Mouse (Mus musculus): ENCODE data around the gene Ap5z1.
A peak's percentile ranks its signal among the peaks of the same experiment; 100 is the strongest.

Gene Ap5z1

DNA sequence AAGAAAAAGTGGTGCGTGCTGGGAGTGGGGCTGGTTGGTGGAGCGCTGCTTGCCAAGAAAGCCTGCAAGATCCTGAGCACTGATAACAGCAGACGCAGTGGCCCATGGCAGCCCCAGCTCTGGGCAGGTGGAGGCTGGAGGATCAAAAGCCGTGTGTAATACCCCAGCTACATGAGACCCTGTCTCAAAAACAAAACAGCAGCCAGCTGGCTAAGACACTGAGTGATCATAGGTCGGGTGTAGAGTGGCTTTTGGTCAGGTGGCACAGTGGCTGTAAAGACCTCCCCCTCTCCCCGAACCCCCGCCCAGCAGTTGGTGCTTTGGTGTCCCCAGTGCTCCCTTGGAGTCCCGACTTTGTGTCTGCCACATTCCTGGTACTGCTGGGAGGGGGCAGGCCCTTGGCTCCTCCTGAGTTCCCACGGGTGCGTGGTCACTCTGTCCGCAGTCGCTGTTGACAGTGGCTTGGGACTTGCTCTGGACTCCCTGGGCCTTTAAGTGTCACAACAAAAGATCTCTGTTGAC is 23.8 kb upstream of the Ap5z1 start:
- no peak for DNase-seq (ENCODE audit: low spot score in 2 of 2)

- peak; percentile 60 to 65 for DNase-seq (ENCODE audit: low spot score in 2 of 2)
Observed at GRCm38 (mm10) chr5:142440451-142441147, 23.1 kb upstream of the Ap5z1 start.

- no peak for DNase-seq (ENCODE audit: low spot score in 2 of 2)
Observed at GRCm38 (mm10) chr5:142441332-142442044, 22.3 kb upstream of the Ap5z1 start.

- DNase-seq (ENCODE audit: low spot score in 2 of 2): no peak
Observed at GRCm38 (mm10) chr5:142442045-142442440, 21.7 kb upstream of the Ap5z1 start.

DNA sequence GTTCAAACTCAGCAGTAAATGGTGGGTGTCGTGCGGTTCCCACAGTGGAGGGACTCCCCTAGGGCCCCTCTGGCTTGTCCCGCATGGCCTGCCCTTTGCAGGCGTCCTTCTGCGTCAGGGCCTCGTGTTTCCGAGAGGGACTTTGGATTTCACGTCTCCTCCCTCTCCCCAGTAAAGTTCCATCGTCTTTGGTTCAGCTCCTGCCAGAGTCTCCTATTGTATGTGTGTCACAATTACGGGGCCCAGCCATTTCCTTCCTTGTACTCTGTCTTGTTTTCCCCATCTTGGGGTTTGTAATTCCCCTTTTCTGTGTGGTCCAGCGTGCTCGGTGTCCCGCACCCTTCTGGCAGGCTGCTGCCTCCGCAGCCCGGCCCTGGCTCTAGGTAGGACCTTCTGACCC is 20.2 kb upstream of the Ap5z1 start:
- DNase-seq (ENCODE audit: low spot score in 2 of 2): no peak

DNA sequence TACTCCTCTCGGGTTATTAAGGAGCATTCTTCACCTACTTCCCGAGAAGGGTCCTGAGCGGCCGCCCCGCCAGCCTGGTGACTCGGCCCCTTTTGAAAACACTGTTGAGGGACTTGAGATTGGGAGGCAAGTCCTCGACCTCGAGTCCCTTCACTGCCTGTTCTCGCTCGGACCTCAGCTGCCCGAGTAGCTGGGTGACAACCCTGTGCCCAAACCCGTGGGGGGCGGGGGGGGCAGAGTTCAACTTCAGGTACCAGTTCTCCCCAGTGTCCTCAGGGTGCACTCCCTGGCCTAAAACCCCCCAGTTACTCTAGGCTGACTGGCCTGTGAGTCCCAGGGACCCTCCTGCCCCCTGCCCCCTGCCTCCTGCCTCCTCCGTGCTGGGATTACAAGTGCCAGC is 19.8 kb upstream of the Ap5z1 start:
- no peak for DNase-seq (ENCODE audit: low spot score in 2 of 2)

DNA sequence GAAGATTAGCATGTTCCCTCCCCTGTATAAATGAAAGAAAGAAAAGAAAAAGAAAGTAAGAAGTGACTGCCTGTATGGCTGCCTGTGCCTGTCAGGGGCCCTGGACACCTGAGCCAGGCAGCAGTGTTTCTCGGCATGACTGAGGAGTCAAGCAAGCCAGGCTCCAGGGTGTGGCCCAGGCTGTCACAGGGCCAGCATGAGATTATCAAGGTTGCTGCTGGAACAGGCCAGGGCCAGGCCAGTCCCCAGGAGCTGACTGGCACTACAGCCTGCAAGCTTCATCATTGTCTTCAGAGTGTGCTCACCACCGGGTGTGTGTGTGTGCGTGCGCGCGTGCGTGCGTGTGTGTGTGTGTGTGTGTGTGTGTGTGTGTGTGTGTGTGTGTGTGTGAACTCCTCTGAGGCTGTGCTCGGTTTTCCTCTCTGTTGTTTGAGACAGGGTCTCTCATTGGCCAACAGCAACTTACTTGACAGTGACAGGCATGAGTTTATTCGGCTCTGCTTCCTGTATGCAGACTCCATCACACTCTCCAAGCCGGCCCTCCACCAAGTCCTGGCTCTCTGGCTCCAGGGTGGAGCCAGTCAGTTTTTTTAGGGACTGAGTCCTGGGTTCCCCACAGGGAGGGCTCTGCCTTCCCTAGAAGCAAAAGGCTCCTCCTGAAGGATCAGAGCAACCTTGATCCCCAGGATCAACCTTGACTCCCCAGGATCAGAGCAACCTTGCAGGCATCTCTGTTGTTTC is 18.8 kb upstream of the Ap5z1 start:
- no peak for DNase-seq (ENCODE audit: low spot score in 2 of 2)

DNA sequence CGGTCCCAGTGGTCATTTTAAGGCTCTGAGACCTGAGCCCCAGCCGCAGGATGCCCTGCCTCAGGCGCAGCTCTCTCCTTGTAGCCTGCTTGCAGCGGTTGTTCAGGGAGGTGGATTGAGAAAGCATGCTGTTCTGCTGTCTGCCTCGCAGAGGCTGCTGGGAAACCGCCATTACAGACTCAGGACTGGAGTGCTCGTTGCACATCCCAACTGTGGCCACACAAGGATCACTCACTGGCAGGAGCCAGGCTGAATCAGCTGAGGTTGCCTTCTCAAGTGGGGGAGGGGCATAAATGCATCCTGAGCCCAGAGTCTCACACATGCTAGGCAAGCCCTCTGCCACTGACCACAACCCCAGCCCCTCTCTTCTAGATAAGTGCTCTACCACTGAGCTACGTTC is 18.0 kb upstream of the Ap5z1 start:
- DNase-seq (ENCODE audit: low spot score in 2 of 2): no peak

- DNase-seq (ENCODE audit: low spot score in 2 of 2): peak; percentile 84 to 88
Observed at GRCm38 (mm10) chr5:142448076-142448475, 15.7 kb upstream of the Ap5z1 start.

DNA sequence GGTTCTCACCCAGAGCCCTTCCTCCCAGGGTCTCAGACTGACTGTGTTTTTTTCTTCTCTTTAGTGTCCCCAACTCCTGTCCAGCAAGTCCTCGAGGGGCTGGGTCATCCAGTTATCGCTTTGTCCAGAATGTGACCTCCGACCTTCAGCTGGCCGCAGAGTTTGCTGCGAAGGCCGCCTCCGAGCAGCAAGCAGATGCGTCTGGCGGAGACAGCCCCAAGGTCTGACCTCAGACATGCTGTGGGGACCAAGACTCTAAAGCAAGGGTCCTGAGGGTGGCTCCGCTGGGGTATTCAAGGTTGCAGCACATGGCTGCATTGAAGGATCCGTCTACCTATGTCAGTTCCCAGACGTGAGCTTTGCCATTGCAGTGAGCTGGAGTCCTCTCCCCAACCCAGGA is 15.1 kb upstream of the Ap5z1 start:
- DNase-seq (ENCODE audit: low spot score in 2 of 2): no peak

DNA sequence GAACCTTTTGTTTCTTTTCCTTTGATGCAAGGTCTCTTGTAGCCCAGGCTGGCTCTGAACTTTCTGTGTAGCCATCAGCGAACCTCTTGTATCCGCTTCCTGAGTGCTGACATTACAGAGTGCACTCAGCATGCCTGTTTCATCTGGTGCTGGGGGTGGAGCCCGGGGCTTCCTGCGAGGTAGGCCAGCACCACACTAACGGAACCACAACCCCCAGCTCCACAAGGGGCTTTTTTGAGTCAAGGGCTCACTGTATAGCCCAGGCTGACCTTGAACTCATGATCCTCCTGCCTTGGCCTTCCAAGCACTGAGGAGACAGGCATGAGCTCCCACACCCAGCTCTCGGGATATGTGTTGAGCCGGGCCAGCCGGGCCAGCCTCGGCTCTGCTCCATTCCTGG is 12.9 kb upstream of the Ap5z1 start:
- no peak for DNase-seq (ENCODE audit: low spot score in 2 of 2)

DNA sequence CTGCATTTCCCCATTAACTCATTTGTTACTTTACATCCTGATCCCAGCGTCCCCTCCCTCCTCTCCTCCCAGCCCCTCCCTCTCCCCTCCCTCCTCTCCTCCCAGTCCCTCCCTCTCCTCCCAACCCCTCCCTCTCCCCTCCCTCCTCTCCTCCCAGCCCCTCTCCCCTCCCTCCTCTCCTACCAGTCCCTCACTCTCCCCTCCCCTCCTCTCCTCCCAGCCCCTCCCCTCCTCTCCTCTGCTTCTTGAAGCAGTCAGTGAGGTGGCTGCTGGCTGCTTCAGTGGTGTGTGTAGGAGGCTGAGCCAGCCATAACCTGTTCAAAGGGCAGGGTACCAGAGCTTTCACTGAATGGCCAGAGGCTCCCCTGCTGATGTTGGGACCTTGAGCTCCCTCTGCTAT is 12.0 kb upstream of the Ap5z1 start:
- DNase-seq (ENCODE audit: low spot score in 2 of 2): no peak

DNA sequence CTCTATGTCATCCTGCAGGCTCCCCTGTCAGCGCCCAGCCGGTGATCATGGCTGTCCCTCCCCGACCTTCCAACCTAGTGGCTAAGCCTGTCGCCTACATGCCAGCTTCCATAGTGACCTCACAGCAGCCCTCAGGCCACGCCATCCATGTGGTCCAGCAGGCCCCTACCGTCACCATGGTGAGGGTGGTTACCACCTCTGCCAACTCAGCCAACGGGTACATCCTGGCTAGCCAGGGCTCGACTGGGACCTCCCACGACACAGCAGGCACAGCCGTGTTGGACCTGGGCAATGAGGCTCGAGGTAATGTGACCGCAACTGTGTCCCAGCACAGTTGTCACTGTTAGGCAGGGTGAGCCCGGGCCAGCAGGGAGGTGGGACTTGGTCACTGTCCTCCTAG is 10.0 kb upstream of the Ap5z1 start:
- DNase-seq (ENCODE audit: low spot score in 2 of 2): no peak

GRCm38 (mm10) chr5:142456318-142456717 is 7.4 kb upstream of the Ap5z1 start:
- no peak for DNase-seq (ENCODE audit: low spot score in 2 of 2)

DNA sequence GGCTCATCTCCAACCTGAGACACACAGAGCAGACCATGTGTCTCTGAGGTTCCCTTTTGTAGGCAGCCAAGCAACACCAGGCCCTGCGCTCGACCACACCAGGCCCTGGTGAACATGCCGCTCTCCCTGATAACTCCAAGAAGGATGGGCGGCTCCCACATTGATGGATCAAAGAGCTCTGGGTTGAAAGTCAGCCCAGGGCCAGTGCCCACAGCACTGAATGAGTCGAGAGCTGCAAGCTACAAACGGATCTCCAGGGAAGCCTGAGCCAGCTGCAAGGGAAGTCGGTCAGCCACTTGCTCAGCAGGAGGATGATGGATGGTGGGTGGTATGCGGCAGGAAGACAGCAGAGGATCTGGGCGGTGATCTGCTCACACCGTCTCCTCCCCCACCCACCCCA is 6.4 kb upstream of the Ap5z1 start:
- no peak for DNase-seq (ENCODE audit: low spot score in 2 of 2)

DNA sequence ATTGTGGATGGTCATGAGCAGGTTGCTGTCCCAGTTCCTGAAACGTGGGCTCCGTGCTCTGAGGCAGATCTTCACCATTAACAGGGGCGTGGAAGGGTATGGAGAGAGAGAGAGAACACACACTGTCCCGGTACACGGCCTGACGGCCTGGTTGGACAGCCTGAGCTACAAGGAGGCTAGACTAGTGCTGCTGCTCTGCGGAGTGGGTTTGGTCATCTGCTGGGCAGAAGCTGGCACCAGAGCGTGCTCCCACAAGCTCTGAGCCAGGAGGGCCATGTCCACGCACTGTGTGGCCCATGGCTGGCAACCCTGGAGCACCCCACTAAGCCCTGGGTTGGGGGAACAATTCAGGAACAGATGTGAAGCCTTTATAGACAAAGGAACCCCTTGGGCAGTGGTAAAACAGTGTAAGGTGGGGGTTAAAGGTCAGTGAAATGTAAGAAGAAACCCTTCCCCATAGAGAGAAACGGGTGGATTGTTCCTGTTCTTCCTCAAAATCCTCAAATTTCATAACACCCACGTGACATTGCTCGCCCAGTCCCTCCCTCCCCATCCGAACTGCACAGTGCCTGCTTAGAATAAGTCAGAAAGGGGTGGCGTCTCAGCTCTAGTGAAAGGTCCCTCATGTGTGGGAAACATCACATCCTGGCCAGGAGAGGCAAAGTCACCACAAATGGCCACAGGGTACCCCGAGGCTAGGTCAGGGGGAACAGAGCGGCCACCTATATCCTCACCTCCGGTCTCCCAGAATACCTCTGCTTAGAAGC is 4.8 kb upstream of the Ap5z1 start:
- no peak for DNase-seq (ENCODE audit: low spot score in 2 of 2)

DNA sequence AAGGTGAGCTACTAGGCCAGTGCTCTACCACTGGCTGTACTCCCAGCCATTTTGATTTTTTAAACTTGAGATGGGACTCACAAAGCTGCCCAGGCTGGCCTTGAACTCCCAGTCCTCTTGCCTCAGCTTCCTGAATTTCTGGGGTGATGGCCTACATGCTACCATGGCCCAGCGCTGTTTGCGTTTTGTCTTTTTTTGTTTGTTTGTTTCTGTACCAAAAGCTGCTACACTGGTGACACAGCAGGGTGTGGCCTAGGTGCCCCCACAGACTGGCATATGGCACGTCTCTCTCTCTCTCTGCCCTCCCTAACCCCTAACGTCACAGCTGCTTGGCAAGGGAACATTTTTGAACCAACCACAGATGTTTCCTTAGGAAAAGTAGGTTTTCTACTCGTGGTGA is 3.9 kb upstream of the Ap5z1 start:
- no peak for DNase-seq (ENCODE audit: low spot score in 2 of 2)

GRCm38 (mm10) chr5:142461942-142462640 is 1.7 kb upstream of the Ap5z1 start:
- no peak for DNase-seq (ENCODE audit: low spot score in 2 of 2)

DNA sequence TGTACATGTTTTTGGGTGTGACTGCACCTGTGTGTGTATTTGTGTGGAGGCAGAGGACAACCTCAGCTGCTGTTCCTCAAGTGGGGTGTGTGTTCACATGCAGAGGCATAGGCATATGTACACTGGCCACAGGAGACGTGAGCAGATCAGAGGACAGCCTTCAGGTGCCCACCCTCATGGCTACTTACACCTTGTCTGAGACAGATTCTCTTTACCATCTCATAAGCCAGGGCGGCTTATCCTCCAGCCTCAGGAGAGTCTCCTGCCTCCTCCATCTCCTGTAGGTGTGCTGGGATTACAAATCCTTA is 1.1 kb upstream of the Ap5z1 start:
- DNase-seq (ENCODE audit: low spot score in 2 of 2): no peak

GRCm38 (mm10) chr5:142463011-142463410 is 733 bp upstream of the Ap5z1 start:
- DNase-seq (ENCODE audit: low spot score in 2 of 2): no peak

DNA sequence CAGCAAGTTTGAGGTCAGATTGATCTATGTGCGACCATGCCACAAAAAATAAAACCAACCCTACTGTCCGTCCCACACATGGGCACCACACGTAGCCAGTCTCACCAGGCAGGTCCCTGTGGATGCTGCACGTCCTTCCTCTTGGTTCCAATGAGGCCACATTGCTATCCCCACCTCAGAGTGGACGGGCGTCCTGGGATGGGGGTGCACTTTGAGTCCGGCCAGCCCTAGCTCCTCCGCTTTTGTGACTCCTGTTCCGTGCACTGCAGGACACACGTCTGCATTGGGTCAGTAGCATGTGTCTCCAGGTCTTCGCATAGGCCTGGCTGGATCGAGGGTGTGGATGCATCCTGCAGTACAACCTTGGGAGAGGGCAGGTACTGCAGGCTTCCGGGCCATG is 4.6 kb downstream of the Ap5z1 start:
- DNase-seq (ENCODE audit: low spot score in 2 of 2): no peak

DNA sequence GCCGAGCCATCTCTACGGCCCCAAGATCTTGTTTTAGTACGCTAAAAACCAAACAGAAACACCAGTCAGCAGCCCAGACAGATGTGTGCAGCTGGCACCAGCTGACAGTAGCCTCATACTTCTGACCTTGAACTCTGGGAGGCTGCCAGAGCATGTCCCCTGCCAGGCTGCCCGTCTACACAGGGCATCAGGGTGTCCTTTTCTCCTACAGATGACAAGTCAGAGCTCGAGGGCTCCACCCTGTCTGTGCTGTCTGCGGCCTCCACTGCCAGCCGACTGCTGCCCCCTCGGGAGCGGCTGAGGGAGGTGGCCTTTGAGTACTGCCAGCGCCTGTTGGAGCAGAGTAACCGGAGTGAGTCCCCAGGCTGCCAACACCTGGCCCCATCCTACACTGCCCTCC is 6.1 kb downstream of the Ap5z1 start:
- no peak for DNase-seq (ENCODE audit: low spot score in 2 of 2)
